In the genomic region with DNA sequence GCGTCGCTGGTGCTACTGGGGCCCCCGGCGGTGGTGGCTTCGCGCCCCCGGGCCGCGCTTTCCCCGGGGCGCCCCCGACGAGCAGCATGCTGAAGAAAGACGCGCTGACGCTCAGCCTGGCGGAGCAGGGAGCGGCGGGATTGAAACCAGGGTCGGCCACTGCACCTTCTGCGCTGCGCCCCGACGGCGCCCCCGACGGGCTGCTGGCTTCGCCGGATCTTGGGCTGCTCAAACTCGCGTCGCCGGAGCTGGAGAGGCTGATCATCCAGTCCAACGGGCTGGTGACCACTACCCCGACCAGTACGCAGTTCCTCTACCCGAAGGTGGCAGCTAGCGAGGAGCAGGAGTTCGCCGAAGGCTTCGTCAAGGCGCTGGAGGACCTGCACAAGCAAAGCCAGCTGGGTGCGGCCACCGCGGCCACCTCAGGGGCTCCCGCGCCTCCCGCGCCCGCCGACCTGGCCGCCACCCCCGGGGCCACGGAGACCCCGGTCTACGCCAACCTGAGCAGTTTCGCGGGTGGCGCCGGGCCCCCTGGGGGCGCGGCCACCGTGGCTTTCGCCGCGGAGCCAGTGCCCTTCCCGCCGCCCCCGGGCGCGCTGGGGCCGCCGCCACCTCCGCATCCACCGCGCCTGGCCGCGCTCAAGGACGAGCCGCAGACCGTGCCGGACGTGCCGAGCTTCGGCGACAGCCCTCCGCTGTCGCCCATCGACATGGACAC, we compare ENCODE assay signal across 8 mouse cellular contexts. TPM values are rescaled to one million over a fixed set of nuclear protein-coding genes. Genes with fewer than 3 reads are reported as not detected.
DNase-seq lines count a peak whose midpoint lies in the region; ATAC-seq and TF ChIP-seq lines count a peak whose summit lies in the region.

No protein-coding gene starts in this region.

- DNase-seq in adrenal gland, adult 18-20 months (ENCODE audit: low spot score in 2 of 2) = peak; percentile 61 to 81
- no peak for DNase-seq in adrenal gland, postnatal 25 days
- peak; percentile 58 to 73 for DNase-seq in thymus, adult 18-20 months
- no peak for DNase-seq in thymus, postnatal 0 days (ENCODE audit: low spot score)
- peak; percentile 75 for DNase-seq in gastrocnemius, adult 2 months
- peak; percentile 61 for DNase-seq in kidney, adult 9 months

- peaks cover 7% of the 10 kb centered on the region; the same call in 1 of the 2 replicates for H3K36me3 ChIP-seq in stomach, embryonic 15.5 days

- peak overlapping the region; percentile 95 for H3K4me3 ChIP-seq in gastrocnemius, adult 2 months
- H3K4me3 ChIP-seq in stomach, embryonic 15.5 days (replicated peaks) = peak overlapping the region; percentile 96

- H3K9ac ChIP-seq in stomach, embryonic 15.5 days = peak overlapping the region; percentile 99

- H3K4me2 ChIP-seq in stomach, embryonic 15.5 days = peak overlapping the region; percentile 55

- H3K4me1 ChIP-seq in stomach, embryonic 15.5 days = peaks cover 37% of the 10 kb centered on the region

- no peaks in the 10 kb centered on the region for H3K27me3 ChIP-seq in stomach, embryonic 15.5 days (replicated peaks)

- intact Hi-C loops in gastrocnemius, adult 2 months (cut with DNase I) = no loop called here

- ATAC-seq in megakaryocyte progenitor cell, adult 5-6 weeks (replicated peaks; ENCODE audit: poor library complexity) = peak; percentile 17
- peak; percentile 2; the same call in 1 of the 2 replicates for ATAC-seq in stomach, embryonic 15.5 days (ENCODE audit: insufficient read depth, low FRiP score, low read depth)

- WGBS in stomach, embryonic 15.5 days = under 1% methylated on average over 86 of the region's 89 CpGs

- no peaks in the 10 kb centered on the region for H3K9me3 ChIP-seq in stomach, embryonic 15.5 days

- TF ChIP-seq CTCF in gastrocnemius, adult 2 months (IDR thresholded peaks at IDR 0.05) = peak; percentile 18; the same call in 1 of the 2 replicates

- H3K27ac ChIP-seq in gastrocnemius, adult 2 months = peak overlapping the region; percentile 100
- peak overlapping the region; percentile 99 for H3K27ac ChIP-seq in stomach, embryonic 15.5 days

RNA-seq across cellular contexts. Expression of gene Jund, which starts 0.5 kb away (rescaled TPM):
- total RNA-seq in adrenal gland, adult 18-20 months (2021) = 100 to 1,000 TPM; 228 to 252 TPM
- total RNA-seq in adrenal gland, postnatal 25 days (2021) = 191 and 217 TPM in 2 replicates
- polyA plus RNA-seq in thymus, postnatal 0 days (2015; fragmentation: Nextera tagmentation; extraction: Ambion mirVana) = 85.7 and 111 TPM in 2 replicates
- 10 to 100 TPM; 35.5 to 54.5 TPM for total RNA-seq in gastrocnemius, adult 2 months (2021)
- total RNA-seq in megakaryocyte progenitor cell, adult 5-6 weeks (2015) = 16.1 and 29.1 TPM in 2 replicates
- 19.8 and 21.0 TPM in 2 replicates for total RNA-seq in megakaryocyte progenitor cell, adult 5-6 weeks (2017)
- 84.4 and 84.6 TPM in 2 replicates for polyA plus RNA-seq in stomach, embryonic 15.5 days (2015; fragmentation: Nextera tagmentation; extraction: Ambion mirVana)

RNA-seq across cellular contexts. Expression of gene Iqcn, which starts 4.0 kb away (rescaled TPM):
- under 1 TPM in 1 of 2 experiments, not detected in 1; 0.10 TPM for total RNA-seq in adrenal gland, adult 18-20 months (2021)
- 0.15 and 0.19 TPM in 2 replicates for total RNA-seq in adrenal gland, postnatal 25 days (2021)
- polyA plus RNA-seq in thymus, postnatal 0 days (2015; fragmentation: Nextera tagmentation; extraction: Ambion mirVana) = 0.04 and 0.06 TPM in 2 replicates
- total RNA-seq in gastrocnemius, adult 2 months (2021) = not detected
- 0.07 TPM in 1 of 2 replicates, not detected in the other for total RNA-seq in megakaryocyte progenitor cell, adult 5-6 weeks (2015)
- total RNA-seq in megakaryocyte progenitor cell, adult 5-6 weeks (2017) = not detected in 2 replicates
- polyA plus RNA-seq in stomach, embryonic 15.5 days (2015; fragmentation: Nextera tagmentation; extraction: Ambion mirVana) = 0.04 TPM in 1 of 2 replicates, not detected in the other

RNA-seq across cellular contexts. Expression of gene Gm3336, which starts 19.1 kb away (rescaled TPM):
- total RNA-seq in adrenal gland, adult 18-20 months (2021) = under 1 TPM in 1 of 2 experiments, not detected in 1; 0.53 TPM
- total RNA-seq in adrenal gland, postnatal 25 days (2021) = not detected in 2 replicates
- 0.29 and 0.32 TPM in 2 replicates for polyA plus RNA-seq in thymus, postnatal 0 days (2015; fragmentation: Nextera tagmentation; extraction: Ambion mirVana)
- total RNA-seq in gastrocnemius, adult 2 months (2021) = not detected
- total RNA-seq in megakaryocyte progenitor cell, adult 5-6 weeks (2015) = not detected in 2 replicates
- 0.12 TPM in 1 of 2 replicates, not detected in the other for total RNA-seq in megakaryocyte progenitor cell, adult 5-6 weeks (2017)
- polyA plus RNA-seq in stomach, embryonic 15.5 days (2015; fragmentation: Nextera tagmentation; extraction: Ambion mirVana) = 1.1 and 1.9 TPM in 2 replicates

RNA-seq across cellular contexts. Expression of gene Pde4c, which starts 24.2 kb away (rescaled TPM):
- total RNA-seq in adrenal gland, adult 18-20 months (2021) = under 1 TPM; 0.42 to 0.86 TPM
- 0.55 and 1.3 TPM in 2 replicates for total RNA-seq in adrenal gland, postnatal 25 days (2021)
- polyA plus RNA-seq in thymus, postnatal 0 days (2015; fragmentation: Nextera tagmentation; extraction: Ambion mirVana) = 0.28 and 0.35 TPM in 2 replicates
- 1 to 10 TPM; 2.4 to 3.0 TPM for total RNA-seq in gastrocnemius, adult 2 months (2021)
- total RNA-seq in megakaryocyte progenitor cell, adult 5-6 weeks (2015) = 0.39 TPM in 1 of 2 replicates, not detected in the other
- total RNA-seq in megakaryocyte progenitor cell, adult 5-6 weeks (2017) = not detected in 2 replicates
- 0.45 and 0.50 TPM in 2 replicates for polyA plus RNA-seq in stomach, embryonic 15.5 days (2015; fragmentation: Nextera tagmentation; extraction: Ambion mirVana)

RNA-seq across cellular contexts. Expression of gene Lsm4, which starts 26.2 kb away (rescaled TPM):
- 10 to 100 TPM; 73.2 to 75.9 TPM for total RNA-seq in adrenal gland, adult 18-20 months (2021)
- 66.1 and 86.8 TPM in 2 replicates for total RNA-seq in adrenal gland, postnatal 25 days (2021)
- polyA plus RNA-seq in thymus, postnatal 0 days (2015; fragmentation: Nextera tagmentation; extraction: Ambion mirVana) = 333 and 377 TPM in 2 replicates
- total RNA-seq in gastrocnemius, adult 2 months (2021) = 10 to 100 TPM; 61.7 to 65.6 TPM
- 121 and 125 TPM in 2 replicates for total RNA-seq in megakaryocyte progenitor cell, adult 5-6 weeks (2015)
- total RNA-seq in megakaryocyte progenitor cell, adult 5-6 weeks (2017) = 214 and 249 TPM in 2 replicates
- polyA plus RNA-seq in stomach, embryonic 15.5 days (2015; fragmentation: Nextera tagmentation; extraction: Ambion mirVana) = 271 and 297 TPM in 2 replicates

Comparison
In these comparisons a context has a peak if more than half of its experiments do, and no peak if none do; other contexts are left out.
1. DNase-seq: peak in adrenal gland, adult 18-20 months (2 of 2), thymus, adult 18-20 months (2 of 2), gastrocnemius, adult 2 months (single experiment) and kidney, adult 9 months (single experiment); none in adrenal gland, postnatal 25 days (single experiment) and thymus, postnatal 0 days (single experiment).